Mouse (Mus musculus) neural tube, embryonic 14.5 days (tissue): Measurements from ENCODE around the gene Cdk6. TPM values are rescaled to one million over a fixed set of nuclear protein-coding genes. Genes with fewer than 3 reads are reported as not detected.
"Not testable (repeated sequence)": the region's sequence is repeated elsewhere in the genome, so short reads cannot be mapped to it uniquely, and the experiment has no call there.

ENCODE experiments used
- ATAC-seq: fragments of 200-750 bp; cut with Nextera tagmentation; 2 replicates; pipeline ENCODE4 v1.8.0; 2017; ENCODE audit warnings: low read depth, mild to moderate bottlenecking, moderate TSS enrichment, moderate library complexity
- H3K27ac ChIP-seq: fragments of 300-500 bp; sonication (generic); 2 replicates; pipeline ENCODE4 v1.5.1; 2014; ENCODE audit warnings: low read depth, mild to moderate bottlenecking, control low read depth, low read length, moderate library complexity, mixed read lengths
- H3K27me3 ChIP-seq: fragments of 300-500 bp; sonication (generic); 2 replicates; pipeline ENCODE4 v1.6.1; 2014; ENCODE audit warnings: low read length; ENCODE audit not compliant: control insufficient read depth, insufficient read depth
- H3K36me3 ChIP-seq: fragments of 300-500 bp; sonication (generic); 2 replicates; pipeline ENCODE4 v1.6.1; 2014; ENCODE audit warnings: low read length, mixed read lengths; ENCODE audit not compliant: control insufficient read depth, insufficient read depth
- H3K4me1 ChIP-seq: fragments of 300-500 bp; sonication (generic); 2 replicates; pipeline ENCODE4 v1.6.1; 2014; ENCODE audit warnings: low read length; ENCODE audit not compliant: control insufficient read depth, insufficient read depth
- H3K4me2 ChIP-seq: fragments of 300-500 bp; sonication (generic); 2 replicates; pipeline ENCODE4 v1.6.1; 2014; ENCODE audit warnings: mild to moderate bottlenecking, low read depth, low read length, control low read depth
- H3K4me3 ChIP-seq: fragments of 300-500 bp; sonication (generic); 2 replicates; pipeline ENCODE4 v1.5.1; 2014; ENCODE audit warnings: low read depth, low read length, control low read depth, mixed read lengths
- H3K9ac ChIP-seq: fragments of 300-500 bp; sonication (generic); replicated peaks from 2 replicates; pipeline ENCODE4 v1.6.1; 2014; ENCODE audit warnings: low read depth, mild to moderate bottlenecking, control low read depth, low read length, mixed read lengths
- H3K9me3 ChIP-seq: fragments of 300-500 bp; sonication (generic); 2 replicates; pipeline ENCODE4 v1.6.1; 2016; ENCODE audit warnings: low read length; ENCODE audit not compliant: control insufficient read depth
- WGBS: fragments of 180-500 bp; shearing (Covaris S2); extraction: QIAGEN DNeasy Blood & Tissue Kit; methylation state at CpG from one replicate; pipeline ENCODE4 v1.1.7; 2014; 5-methylcytosine and 5-hydroxymethylcytosine counted together
- polyA plus RNA-seq: library from polyadenylated mRNA; unstranded; fragments of >200 nt; fragmentation: Nextera tagmentation; extraction: Ambion mirVana; gene quantifications from 2 replicates; pipeline ENCODE4 v1.2.1, GENCODE M21; 2014

Gene Cdk6
- 12.2 and 12.7 TPM in 2 replicates for polyA plus RNA-seq

- H3K4me3 ChIP-seq = peak within 1 kb of the TSS; percentile 48
- 0 out of 2 replicates have a peak within 1 kb of the TSS, but pooled peaks have one; percentile 16 for H3K27ac ChIP-seq
- no peaks in the 10 kb centered on the region for H3K9me3 ChIP-seq
- peak within 1 kb of the TSS; percentile 41; the same call in 1 of the 2 replicates for H3K9ac ChIP-seq
- H3K4me2 ChIP-seq = peak within 1 kb of the TSS; percentile 90
- under 1% methylated on average over 51 of the region's 59 CpGs for WGBS
- peaks cover 12% of the 10 kb centered on the region for H3K27me3 ChIP-seq
- H3K36me3 ChIP-seq = no peaks in the 10 kb centered on the region
- H3K4me1 ChIP-seq = no peaks in the 10 kb centered on the region; the same call in 1 of the 2 replicates
- peak; percentile 39 for ATAC-seq
Observed at GRCm38 (mm10) chr5:3341111-3341911, at the start of gene Cdk6. TSS of gene Cdk6 (plus strand) at chr5:3341485.

DNA sequence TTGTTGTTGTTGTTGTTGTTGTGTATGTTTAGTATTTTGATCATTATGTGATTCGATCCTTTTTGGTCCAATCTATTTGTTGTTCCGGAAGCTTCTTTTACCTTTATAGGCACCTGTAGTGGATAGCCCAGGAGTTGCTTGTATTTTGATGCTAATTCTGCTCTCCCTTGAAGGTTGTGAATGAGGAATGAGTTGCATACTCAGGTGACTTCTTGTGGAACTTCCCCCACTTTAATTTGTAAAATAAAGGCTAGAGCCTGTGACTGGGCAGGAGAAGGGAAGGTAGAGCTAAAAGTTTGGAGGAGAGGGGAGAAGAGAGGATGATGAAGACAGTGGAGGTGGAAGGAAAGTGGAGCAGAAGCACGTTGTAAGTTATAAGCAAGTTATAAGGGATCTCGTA lies 47.6 kb upstream of the Cdk6 start:
- Histone ChIP-seq H3K4me3 (no peak overlapping the region), H3K4me2 (no peak overlapping the region), H3K27ac (no peak overlapping the region), H3K9me3 (no peaks in the 10 kb centered on the region), H3K27me3 (no peaks in the 10 kb centered on the region), H3K36me3 (no peaks in the 10 kb centered on the region), H3K4me1 (no peaks in the 10 kb centered on the region), H3K9ac (no peak overlapping the region)
- WGBS = 87% methylated on average over 4 of the region's 4 CpGs
- no peak for ATAC-seq

DNA sequence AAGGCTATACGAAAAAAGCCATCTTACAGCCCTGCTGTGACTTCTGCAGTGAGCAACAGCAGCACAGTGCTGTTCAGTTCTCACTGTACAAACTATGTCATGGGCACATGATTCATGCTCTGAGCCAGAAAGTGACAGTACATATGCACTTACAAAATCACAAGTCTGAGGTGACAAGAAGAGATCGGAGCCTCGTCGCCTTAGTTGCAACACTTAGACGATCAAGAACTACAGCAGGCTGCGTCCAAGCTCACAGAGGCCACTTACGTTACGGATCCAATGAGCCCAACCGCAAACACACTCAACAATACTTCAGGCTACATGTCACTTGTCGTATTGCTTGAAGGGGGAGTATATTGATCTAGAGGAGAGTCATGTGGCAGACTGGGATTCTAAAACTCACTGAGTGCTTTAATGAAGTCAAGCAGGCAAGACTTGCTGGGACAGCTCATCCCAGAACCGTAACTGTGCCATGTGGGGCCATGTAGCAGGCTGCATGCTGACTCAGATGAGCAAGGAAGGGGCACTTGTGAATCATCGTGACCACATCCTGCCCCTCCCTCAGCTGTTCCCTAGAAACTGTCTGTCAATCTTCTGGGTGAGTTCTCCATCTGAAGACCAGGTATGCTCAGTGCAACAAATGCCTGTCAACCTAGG lies 40.4 kb upstream of the Cdk6 start:
- Histone ChIP-seq H3K27ac (no peak overlapping the region), H3K4me2 (no peak overlapping the region), H3K9ac (no peak overlapping the region), H3K27me3 (no peaks in the 10 kb centered on the region), H3K4me3 (no peak overlapping the region), H3K9me3 (no peaks in the 10 kb centered on the region), H3K4me1 (no peaks in the 10 kb centered on the region), H3K36me3 (no peaks in the 10 kb centered on the region)
- ATAC-seq = no peak
- WGBS = 90% methylated on average over 12 of the region's 12 CpGs

- Histone ChIP-seq H3K4me2 (no peak overlapping the region), H3K9me3 (no peaks in the 10 kb centered on the region), H3K4me3 (no peak overlapping the region), H3K27me3 (no peaks in the 10 kb centered on the region), H3K36me3 (no peaks in the 10 kb centered on the region), H3K27ac (no peak overlapping the region), H3K9ac (no peak overlapping the region), H3K4me1 (no peaks in the 10 kb centered on the region)
- no peak for ATAC-seq
- WGBS = 81% methylated on average over 5 of the region's 5 CpGs
Observed at GRCm38 (mm10) chr5:3301535-3301934, 39.8 kb upstream of the Cdk6 start.

GRCm38 (mm10) chr5:3303876-3304275 lies 37.4 kb upstream of the Cdk6 start:
- Histone ChIP-seq H3K4me3 (no peak overlapping the region), H3K27me3 (no peaks in the 10 kb centered on the region), H3K4me1 (no peaks in the 10 kb centered on the region), H3K27ac (no peak overlapping the region), H3K9me3 (no peaks in the 10 kb centered on the region), H3K9ac (no peak overlapping the region), H3K36me3 (no peaks in the 10 kb centered on the region), H3K4me2 (no peak overlapping the region)
- 95% methylated on average over 9 of the region's 9 CpGs for WGBS
- no peak for ATAC-seq

- no peaks in the 10 kb centered on the region for H3K4me1 ChIP-seq
- ATAC-seq = no peak
- WGBS = 88% methylated on average over 1 of the region's 1 CpGs
Observed at GRCm38 (mm10) chr5:3306146-3306545, 35.1 kb upstream of the Cdk6 start.

DNA sequence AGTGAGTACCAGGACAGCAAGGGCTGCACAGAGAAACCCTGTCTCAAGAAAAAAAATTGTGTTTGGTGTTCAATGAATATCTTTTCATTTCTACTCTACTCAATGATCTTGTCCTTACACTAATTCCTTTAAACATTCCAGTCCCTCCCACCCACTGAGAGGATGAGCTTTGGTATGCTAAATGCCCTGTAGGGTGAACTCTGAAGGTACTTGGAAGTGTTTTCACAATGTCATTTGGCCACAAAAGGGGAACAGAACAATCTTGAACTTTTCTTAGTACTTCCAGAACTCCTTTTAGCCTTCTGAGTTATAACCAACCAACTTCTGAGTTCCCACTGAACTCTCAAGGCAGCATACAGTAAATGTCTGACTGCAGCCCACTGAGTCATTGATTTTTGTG lies 32.2 kb upstream of the Cdk6 start:
- H3K27ac ChIP-seq = no peak overlapping the region
- no peaks in the 10 kb centered on the region for H3K36me3 ChIP-seq
- H3K4me2 ChIP-seq = no peak overlapping the region
- no peak overlapping the region for H3K4me3 ChIP-seq
- H3K9ac ChIP-seq = no peak overlapping the region
- no peaks in the 10 kb centered on the region for H3K9me3 ChIP-seq
- ATAC-seq = no peak
- no peaks in the 10 kb centered on the region for H3K27me3 ChIP-seq
- no peaks in the 10 kb centered on the region for H3K4me1 ChIP-seq

More at GRCm38 (mm10) chr5:3306146-3306545, 35.1 kb upstream of the Cdk6 start:
- Histone ChIP-seq H3K27ac (no peak overlapping the region), H3K4me3 (no peak overlapping the region), H3K36me3 (no peaks in the 10 kb centered on the region), H3K27me3 (no peaks in the 10 kb centered on the region), H3K4me2 (no peak overlapping the region), H3K9me3 (no peaks in the 10 kb centered on the region), H3K9ac (no peak overlapping the region)

DNA sequence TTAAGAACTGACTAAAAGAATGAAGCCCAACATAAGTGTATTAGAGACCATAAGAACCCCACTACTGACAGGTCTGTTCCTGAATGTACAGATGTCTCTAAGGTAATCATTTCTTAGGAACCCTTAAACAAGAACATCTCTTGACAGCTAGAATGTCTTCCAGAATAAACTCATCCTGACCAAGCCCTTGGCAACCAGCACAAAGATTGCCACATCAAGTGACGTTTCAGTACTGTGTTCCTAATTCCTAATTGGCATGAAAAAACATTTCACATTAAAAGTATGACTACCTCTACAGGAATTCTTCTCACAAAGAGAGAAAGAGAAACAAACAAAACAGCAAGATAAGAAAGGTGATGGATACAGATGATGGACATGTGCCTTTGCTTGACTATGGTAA lies 31.7 kb upstream of the Cdk6 start:
- no peaks in the 10 kb centered on the region for H3K4me1 ChIP-seq
- WGBS = 82% methylated on average over 1 of the region's 1 CpGs
- no peak overlapping the region for H3K4me3 ChIP-seq
- no peak overlapping the region for H3K4me2 ChIP-seq
- H3K27ac ChIP-seq = no peak overlapping the region
- no peak overlapping the region for H3K9ac ChIP-seq
- no peaks in the 10 kb centered on the region for H3K9me3 ChIP-seq
- no peaks in the 10 kb centered on the region for H3K27me3 ChIP-seq
- no peak for ATAC-seq
- H3K36me3 ChIP-seq = no peaks in the 10 kb centered on the region

DNA sequence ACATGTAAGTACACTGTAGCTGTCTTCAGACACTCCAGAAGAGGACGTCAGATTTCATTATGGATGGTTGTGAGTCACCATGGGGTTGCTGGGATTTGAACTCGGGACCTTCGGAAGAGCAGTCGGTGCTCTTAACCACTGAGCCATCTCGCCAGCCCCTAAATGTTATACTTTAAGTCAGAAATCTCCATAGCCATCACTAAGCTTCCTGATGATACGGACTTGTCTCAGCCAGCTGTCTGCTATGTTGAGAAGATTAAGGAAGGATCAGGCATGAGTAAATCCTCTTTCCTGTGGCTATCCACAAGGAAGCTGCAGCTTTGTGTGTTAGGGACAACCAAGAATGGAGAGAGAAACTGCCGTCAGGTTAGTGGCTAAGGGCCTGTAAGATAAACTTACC lies 30.1 kb upstream of the Cdk6 start:
- not testable (repeated sequence) for H3K27me3 ChIP-seq, H3K9me3 ChIP-seq, H3K36me3 ChIP-seq, ATAC-seq, H3K4me3 ChIP-seq, H3K27ac ChIP-seq, H3K4me2 ChIP-seq, H3K4me1 ChIP-seq, H3K9ac ChIP-seq
- WGBS = 91% methylated on average over 7 of the region's 7 CpGs
